ENCODE assay signal across 29 mouse cellular contexts in genomic region chr14:11886417-11886816, GRCm38 (mm10).
A peak's percentile ranks its signal among the peaks of the same experiment; 100 is the strongest.
DNase-seq lines count a peak whose midpoint lies in the region; ATAC-seq and TF ChIP-seq lines count a peak whose summit lies in the region.
"Had no signal": no experiment of that assay in that cellular context is flagged by ENCODE, and none has a peak within 500 bp of the region (broad histone marks: within the 10 kb centered on the region; RNA-seq: fewer than 3 reads in every experiment).

No protein-coding gene starts in this region.

- 50% methylated on average over 3 of the region's 3 CpGs for WGBS in heart, adult 2 months
- 58% methylated on average over 3 of the region's 3 CpGs for WGBS in heart, embryonic 11.5 days (ENCODE audit: insufficient replicate concordance)

- TF ChIP-seq EP300 in heart, adult 2 months (IDR thresholded peaks at IDR 0.05; ENCODE audit: insufficient read depth, low read depth, low read length), result no peak

- H3K9me3 ChIP-seq in heart, embryonic 11.5 days (replicated peaks; ENCODE audit: control insufficient read depth, low read length), result no peaks in the 10 kb centered on the region
- H3K9me3 ChIP-seq: embryonic facial prominence, embryonic 10.5 days; embryonic facial prominence, embryonic 13.5 days; forebrain, embryonic 13.5 days; heart, embryonic 12.5 days; heart, embryonic 15.5 days had no signal

- H3K4me3 ChIP-seq in gastrocnemius, adult 2 months, result no peak overlapping the region
- H3K4me3 ChIP-seq in heart, adult 2 months, result no peak overlapping the region
- H3K4me3 ChIP-seq in heart, embryonic 11.5 days (ENCODE audit: low read depth, low read length), result no peak overlapping the region
- H3K4me3 ChIP-seq: embryonic facial prominence, embryonic 10.5 days; embryonic facial prominence, embryonic 13.5 days; erythroblast, embryonic 14.5 days; forebrain, embryonic 13.5 days; heart, embryonic 12.5 days; heart, embryonic 15.5 days had no signal

- H3K4me1 ChIP-seq in heart, adult 2 months (ENCODE audit: control insufficient read depth, insufficient read depth, low read length), result peaks cover 23% of the 10 kb centered on the region
- H3K4me1 ChIP-seq in heart, embryonic 11.5 days (ENCODE audit: control insufficient read depth, insufficient read depth, low read length), result peaks cover 17% of the 10 kb centered on the region

- H3K36me3 ChIP-seq in heart, adult 2 months (ENCODE audit: control insufficient read depth, insufficient read depth, low read length), result peaks cover 33% of the 10 kb centered on the region
- no peaks in the 10 kb centered on the region for H3K36me3 ChIP-seq in heart, embryonic 11.5 days (ENCODE audit: control insufficient read depth, insufficient read depth, low read length)
- H3K36me3 ChIP-seq: embryonic facial prominence, embryonic 10.5 days; embryonic facial prominence, embryonic 13.5 days; heart, embryonic 12.5 days; heart, embryonic 15.5 days had no signal

- no peak for TF ChIP-seq CTCF in gastrocnemius, adult 2 months (IDR thresholded peaks at IDR 0.05)
- TF ChIP-seq CTCF in heart, adult 2 months (IDR thresholded peaks at IDR 0.05), result no peak

- peak; percentile 39 for DNase-seq in gastrocnemius, adult 2 months
- DNase-seq in gastrocnemius, postnatal 10 days, result no peak
- peak; percentile 14 to 23 for DNase-seq in heart, adult 2 months
- peak; percentile 44 for DNase-seq in skeletal muscle tissue, adult 2 months (ENCODE audit: low read depth, low spot score)
- DNase-seq in layer of hippocampus, adult 9-10 months (ENCODE audit: low spot score), result no peak
- DNase-seq: adrenal gland, adult 2 months; adrenal gland, postnatal 14 days; cerebellum, adult 11-12 months; cerebellum, adult 8-10 months; cerebellum, postnatal 10 days; cerebellum, postnatal 36 days; embryo, embryonic 11 days; gastrocnemius, postnatal 25 days; heart, postnatal 10 days; heart, postnatal 4 days; kidney, adult 18-20 months had no signal

- H3K79me2 ChIP-seq in heart, adult 2 months (replicated peaks; ENCODE audit: control insufficient read depth, insufficient read depth, low read length), result peaks cover 2% of the 10 kb centered on the region

- H3K9ac ChIP-seq in heart, adult 2 months (ENCODE audit: low read depth, low read length), result no peak overlapping the region
- H3K9ac ChIP-seq in heart, embryonic 11.5 days (ENCODE audit: low read depth, low read length), result no peak overlapping the region
- H3K9ac ChIP-seq: embryonic facial prominence, embryonic 13.5 days; forebrain, embryonic 13.5 days; heart, embryonic 12.5 days; heart, embryonic 15.5 days; hindbrain, embryonic 14.5 days had no signal

- no peaks in the 10 kb centered on the region for H3K27me3 ChIP-seq in heart, adult 2 months (ENCODE audit: control insufficient read depth, insufficient read depth, low read length)
- H3K27me3 ChIP-seq in heart, embryonic 11.5 days (ENCODE audit: control insufficient read depth, insufficient read depth, low read length), result no peaks in the 10 kb centered on the region
- H3K27me3 ChIP-seq: embryonic facial prominence, embryonic 13.5 days; forebrain, embryonic 13.5 days; heart, embryonic 12.5 days; heart, embryonic 15.5 days had no signal

- no peak for TF ChIP-seq POLR2A in heart, adult 2 months (IDR thresholded peaks at IDR 0.05; ENCODE audit: insufficient read depth, low read depth, low read length)

- H3K4me2 ChIP-seq in heart, embryonic 11.5 days, result no peak overlapping the region
- H3K4me2 ChIP-seq: embryonic facial prominence, embryonic 13.5 days; forebrain, embryonic 13.5 days; heart, embryonic 12.5 days; heart, embryonic 15.5 days; hindbrain, embryonic 14.5 days had no signal

- peak overlapping the region; percentile 25 for H3K27ac ChIP-seq in gastrocnemius, adult 2 months
- H3K27ac ChIP-seq in heart, adult 2 months, result peak overlapping the region; percentile 88
- no peak overlapping the region for H3K27ac ChIP-seq in heart, embryonic 11.5 days (ENCODE audit: low read depth, low read length)
- H3K27ac ChIP-seq: embryonic facial prominence, embryonic 10.5 days; embryonic facial prominence, embryonic 13.5 days; forebrain, embryonic 13.5 days; heart, embryonic 15.5 days; hindbrain, embryonic 14.5 days; hindbrain, postnatal 0 days had no signal

- intact Hi-C loops in gastrocnemius, adult 2 months (cut with DNase I), result no loop called here
- intact Hi-C loops in heart, adult 2 months (cut with DNase I), result loop anchor here (5.0 kb wide), 1 partner anchor 36 kb away; no protein-coding TSS in a partner anchor

- ATAC-seq in heart, embryonic 11.5 days (replicated peaks; ENCODE audit: insufficient number of reproducible peaks, low FRiP score, low TSS enrichment), result no peak
- ATAC-seq: CD4-positive, CD25-positive, alpha-beta regulatory T cell, adult 4 months; forebrain, embryonic 13.5 days; forebrain, embryonic 16.5 days; hindbrain, postnatal 0 days; inflammation-experienced regulatory T-cells, adult 6 months; intestine, embryonic 16.5 days had no signal

Comparison
In these comparisons a context has a peak if more than half of its experiments do, and no peak if none do; other contexts are left out.
1. DNase-seq: peak in gastrocnemius, adult 2 months (single experiment), heart, adult 2 months (2 of 2) and skeletal muscle tissue, adult 2 months (single experiment); none in gastrocnemius, postnatal 10 days (single experiment) and layer of hippocampus, adult 9-10 months (single experiment).